Mouse (Mus musculus): ENCODE results near the gene Rheb. TPM values are rescaled to one million over a fixed set of nuclear protein-coding genes. Genes with fewer than 3 reads are reported as not detected.

Rheb gene
- polyA plus RNA-seq (2015; fragmentation: Nextera tagmentation; extraction: Ambion mirVana), result 252 and 266 TPM in 2 replicates

- Histone ChIP-seq H3K27ac (peak within 1 kb of the TSS; percentile 100), H3K9ac (ENCODE audit: low read depth, low read length) (peak within 1 kb of the TSS; percentile 97), H3K4me1 (replicated peaks; ENCODE audit: insufficient read depth, low read length) (peaks cover 20% of the 10 kb centered on the region), H3K36me3 (ENCODE audit: insufficient read depth, low read length) (no peaks in the 10 kb centered on the region), H3K27me3 (ENCODE audit: insufficient read depth, low read length) (no peaks in the 10 kb centered on the region), H3K9me3 (replicated peaks; ENCODE audit: low read length) (no peaks in the 10 kb centered on the region), H3K4me3 (replicated peaks; ENCODE audit: low read depth, low read length) (peak within 1 kb of the TSS; percentile 93), H3K4me2 (ENCODE audit: low read length) (peak within 1 kb of the TSS; percentile 71)
- TF ChIP-seq CTCF (IDR thresholded peaks at IDR 0.05; ENCODE audit: low read depth), result no peak
- under 1% methylated on average over 89 of the region's 92 CpGs for WGBS
- DNase-seq (ENCODE audit: low spot score) (peak; percentile 100), ATAC-seq (replicated peaks; ENCODE audit: low FRiP score, low read depth) (peak; percentile 97)
Observed at GRCm38 (mm10) chr5:24842274-24843102, at the start of gene Rheb. TSS of gene Rheb (minus strand) at chr5:24842624.

GRCm38 (mm10) chr5:24889860-24890259 is 47.4 kb upstream of the Rheb start:
- TF ChIP-seq CTCF (IDR thresholded peaks at IDR 0.05; ENCODE audit: low read depth), result no peak
- Histone ChIP-seq H3K4me1 (replicated peaks; ENCODE audit: insufficient read depth, low read length) (no peaks in the 10 kb centered on the region), H3K9ac (ENCODE audit: low read depth, low read length) (no peak overlapping the region), H3K4me2 (ENCODE audit: low read length) (no peak overlapping the region), H3K27ac (no peak overlapping the region), H3K9me3 (replicated peaks; ENCODE audit: low read length) (no peaks in the 10 kb centered on the region), H3K36me3 (ENCODE audit: insufficient read depth, low read length) (peaks cover 2% of the 10 kb centered on the region), H3K4me3 (replicated peaks; ENCODE audit: low read depth, low read length) (no peak overlapping the region), H3K27me3 (ENCODE audit: insufficient read depth, low read length) (no peaks in the 10 kb centered on the region)
- no peak for ATAC-seq (replicated peaks; ENCODE audit: low FRiP score, low read depth)
- no peak for DNase-seq (ENCODE audit: low spot score)
- WGBS, result 48% methylated on average over 9 of the region's 9 CpGs

GRCm38 (mm10) chr5:24888874-24889591 is 46.6 kb upstream of the Rheb start:
- Histone ChIP-seq H3K4me2 (ENCODE audit: low read length) (no peak overlapping the region), H3K4me1 (replicated peaks; ENCODE audit: insufficient read depth, low read length) (no peaks in the 10 kb centered on the region), H3K4me3 (replicated peaks; ENCODE audit: low read depth, low read length) (no peak overlapping the region), H3K27ac (no peak overlapping the region), H3K36me3 (ENCODE audit: insufficient read depth, low read length) (peaks cover 4% of the 10 kb centered on the region), H3K9me3 (replicated peaks; ENCODE audit: low read length) (no peaks in the 10 kb centered on the region), H3K9ac (ENCODE audit: low read depth, low read length) (no peak overlapping the region), H3K27me3 (ENCODE audit: insufficient read depth, low read length) (no peaks in the 10 kb centered on the region)
- ATAC-seq (replicated peaks; ENCODE audit: low FRiP score, low read depth) (no peak), DNase-seq (ENCODE audit: low spot score) (no peak)
- WGBS, result 81% methylated on average over 11 of the region's 11 CpGs
- TF ChIP-seq CTCF (IDR thresholded peaks at IDR 0.05; ENCODE audit: low read depth), result no peak

- no peak for ATAC-seq (replicated peaks; ENCODE audit: low FRiP score, low read depth)
Observed at GRCm38 (mm10) chr5:24887271-24887670, 44.8 kb upstream of the Rheb start.

GRCm38 (mm10) chr5:24878713-24879112 is 36.3 kb upstream of the Rheb start:
- WGBS, result 61% methylated on average over 4 of the region's 4 CpGs

More at GRCm38 (mm10) chr5:24887271-24887670, 44.8 kb upstream of the Rheb start:
- no peak overlapping the region for H3K4me3 ChIP-seq (replicated peaks; ENCODE audit: low read depth, low read length)
- WGBS, result 84% methylated on average over 8 of the region's 8 CpGs
- no peaks in the 10 kb centered on the region for H3K9me3 ChIP-seq (replicated peaks; ENCODE audit: low read length)
- H3K4me1 ChIP-seq (replicated peaks; ENCODE audit: insufficient read depth, low read length), result no peaks in the 10 kb centered on the region
- H3K27me3 ChIP-seq (ENCODE audit: insufficient read depth, low read length), result no peaks in the 10 kb centered on the region
- no peak for TF ChIP-seq CTCF (IDR thresholded peaks at IDR 0.05; ENCODE audit: low read depth)
- DNase-seq (ENCODE audit: low spot score), result no peak
- no peak overlapping the region for H3K9ac ChIP-seq (ENCODE audit: low read depth, low read length)
- no peak overlapping the region for H3K4me2 ChIP-seq (ENCODE audit: low read length)
- H3K36me3 ChIP-seq (ENCODE audit: insufficient read depth, low read length), result peaks cover 4% of the 10 kb centered on the region
- H3K27ac ChIP-seq, result no peak overlapping the region

GRCm38 (mm10) chr5:24877836-24878624 is 35.6 kb upstream of the Rheb start:
- H3K9me3 ChIP-seq (replicated peaks; ENCODE audit: low read length), result no peaks in the 10 kb centered on the region
- no peaks in the 10 kb centered on the region for H3K27me3 ChIP-seq (ENCODE audit: insufficient read depth, low read length)
- TF ChIP-seq CTCF (IDR thresholded peaks at IDR 0.05; ENCODE audit: low read depth), result no peak
- H3K36me3 ChIP-seq (ENCODE audit: insufficient read depth, low read length), result 0 out of 2 replicates have a peak, but pooled peaks cover 10% of the 10 kb centered on the region
- H3K27ac ChIP-seq, result no peak overlapping the region
- H3K4me1 ChIP-seq (replicated peaks; ENCODE audit: insufficient read depth, low read length), result no peaks in the 10 kb centered on the region
- ATAC-seq (replicated peaks; ENCODE audit: low FRiP score, low read depth) (no peak), DNase-seq (ENCODE audit: low spot score) (no peak)
- no peak overlapping the region for H3K4me3 ChIP-seq (replicated peaks; ENCODE audit: low read depth, low read length)
- whole genome bisulfite sequencing, result 58% methylated on average over 11 of the region's 11 CpGs
- no peak overlapping the region for H3K9ac ChIP-seq (ENCODE audit: low read depth, low read length)
- H3K4me2 ChIP-seq (ENCODE audit: low read length), result no peak overlapping the region

More at GRCm38 (mm10) chr5:24878713-24879112, 36.3 kb upstream of the Rheb start:
- Histone ChIP-seq H3K9ac (ENCODE audit: low read depth, low read length) (no peak overlapping the region), H3K27ac (no peak overlapping the region), H3K4me3 (replicated peaks; ENCODE audit: low read depth, low read length) (no peak overlapping the region), H3K36me3 (ENCODE audit: insufficient read depth, low read length) (0 out of 2 replicates have a peak, but pooled peaks cover 10% of the 10 kb centered on the region), H3K9me3 (replicated peaks; ENCODE audit: low read length) (no peaks in the 10 kb centered on the region), H3K27me3 (ENCODE audit: insufficient read depth, low read length) (no peaks in the 10 kb centered on the region), H3K4me2 (ENCODE audit: low read length) (no peak overlapping the region), H3K4me1 (replicated peaks; ENCODE audit: insufficient read depth, low read length) (no peaks in the 10 kb centered on the region)
- ATAC-seq (replicated peaks; ENCODE audit: low FRiP score, low read depth), result no peak
- no peak for TF ChIP-seq CTCF (IDR thresholded peaks at IDR 0.05; ENCODE audit: low read depth)
- DNase-seq (ENCODE audit: low spot score), result no peak
